Mouse (Mus musculus): ENCODE results near the gene Cdk8.

The Cdk8 gene

GRCm38 (mm10) chr5:146232816-146233215 lies 1.8 kb downstream of the Cdk8 start:
- DNase-seq (ENCODE audit: low spot score in 2 of 2), result no peak

GRCm38 (mm10) chr5:146234336-146234735 lies 3.3 kb downstream of the Cdk8 start:
- DNase-seq (ENCODE audit: low spot score in 2 of 2), result no peak

DNA sequence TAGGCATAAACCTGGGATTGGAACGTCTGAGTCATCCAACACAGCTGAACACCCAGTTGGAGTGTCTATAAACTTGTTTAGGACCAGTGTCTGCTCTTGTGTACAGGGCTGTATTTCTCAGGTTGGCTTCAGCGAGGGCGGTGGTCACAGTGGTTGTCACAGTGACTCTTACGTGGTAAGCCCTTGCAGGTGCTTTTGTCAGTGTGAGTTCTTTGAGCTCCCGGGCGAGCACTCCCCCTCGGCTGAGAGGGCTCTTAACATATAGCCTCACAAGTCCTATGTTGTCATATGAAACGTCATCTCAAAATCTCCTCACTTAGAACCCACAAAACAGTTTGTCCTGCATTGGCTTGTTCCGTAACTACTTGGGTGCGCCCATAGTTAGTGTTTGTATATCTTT lies 7.2 kb downstream of the Cdk8 start:
- DNase-seq (ENCODE audit: low spot score in 2 of 2), result no peak

GRCm38 (mm10) chr5:146240771-146241170 lies 9.7 kb downstream of the Cdk8 start:
- DNase-seq (ENCODE audit: low spot score in 2 of 2), result no peak

GRCm38 (mm10) chr5:146241202-146241601 lies 10.2 kb downstream of the Cdk8 start:
- no peak for DNase-seq (ENCODE audit: low spot score in 2 of 2)

GRCm38 (mm10) chr5:146245193-146245592 lies 14.2 kb downstream of the Cdk8 start:
- no peak for DNase-seq (ENCODE audit: low spot score in 2 of 2)

- no peak for DNase-seq (ENCODE audit: low spot score in 2 of 2)
These were observed 14.8 kb downstream of the Cdk8 start for GRCm38 (mm10) chr5:146245646-146246370.

GRCm38 (mm10) chr5:146246386-146246785 lies 15.4 kb downstream of the Cdk8 start:
- no peak for DNase-seq (ENCODE audit: low spot score in 2 of 2)

DNA sequence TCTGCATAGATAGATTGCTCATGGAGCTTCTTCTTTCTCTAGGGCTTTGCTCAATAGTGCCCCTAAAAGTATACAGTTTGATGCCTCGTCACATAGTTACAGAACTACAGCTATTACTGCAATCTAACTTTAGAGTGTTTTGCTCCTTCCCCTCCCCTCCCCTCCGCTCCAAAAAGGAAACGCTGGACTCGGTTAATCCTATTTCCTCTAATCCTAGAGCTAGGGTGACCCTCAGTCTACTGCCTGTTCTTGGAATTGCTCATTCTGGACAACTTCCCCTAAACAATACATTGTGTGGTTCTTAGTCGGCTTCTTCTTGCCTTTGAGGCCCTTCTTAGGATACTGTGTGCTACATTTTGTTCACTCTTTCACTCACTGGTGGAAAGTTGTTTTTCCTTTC lies 16.7 kb downstream of the Cdk8 start:
- no peak for DNase-seq (ENCODE audit: low spot score in 2 of 2)

DNA sequence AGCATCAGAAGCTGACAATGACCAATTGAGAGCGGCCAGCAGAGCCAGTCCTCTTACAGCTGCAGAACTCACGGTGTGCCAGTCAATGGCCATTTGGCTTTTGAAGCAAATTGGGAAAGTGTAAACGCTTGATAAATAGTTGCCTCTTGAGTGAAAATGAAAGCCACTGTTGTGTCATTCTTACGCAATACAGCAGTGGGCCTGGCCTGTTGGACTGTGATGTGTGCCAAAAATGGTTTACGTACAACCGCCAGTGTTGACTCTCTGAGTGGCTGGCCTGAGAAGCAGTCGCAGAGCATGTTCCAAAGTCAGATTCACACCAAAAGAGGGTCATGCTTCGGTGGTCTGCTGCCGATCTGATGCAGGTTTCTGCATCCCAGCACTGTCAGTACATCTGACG lies 17.7 kb downstream of the Cdk8 start:
- no peak for DNase-seq (ENCODE audit: low spot score in 2 of 2)

- DNase-seq (ENCODE audit: low spot score in 2 of 2), result no peak
These were observed 19.5 kb downstream of the Cdk8 start for GRCm38 (mm10) chr5:146250369-146251075.

GRCm38 (mm10) chr5:146251663-146252429 lies 20.8 kb downstream of the Cdk8 start:
- no peak for DNase-seq (ENCODE audit: low spot score in 2 of 2)

DNA sequence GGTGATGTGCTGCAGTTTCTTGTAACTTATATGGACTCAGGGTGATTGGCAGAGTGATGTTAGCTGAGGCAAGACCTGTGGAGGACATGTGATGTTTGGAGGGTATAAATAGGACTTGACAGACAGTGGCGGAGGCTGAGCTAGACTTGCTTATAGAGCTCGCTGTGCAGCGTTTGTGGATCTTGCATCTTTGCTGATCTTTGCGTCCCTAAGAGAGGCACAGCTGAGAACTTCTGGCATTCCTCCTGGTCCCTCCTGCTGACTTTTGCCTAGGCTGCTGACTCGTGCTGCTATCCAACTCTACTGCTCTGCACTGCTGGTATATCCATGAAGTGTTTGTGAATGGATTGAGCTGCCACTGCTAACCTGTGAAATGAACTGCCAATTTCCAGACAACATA lies 22.6 kb downstream of the Cdk8 start:
- DNase-seq (ENCODE audit: low spot score in 2 of 2), result no peak

GRCm38 (mm10) chr5:146260003-146260402 lies 29.0 kb downstream of the Cdk8 start:
- DNase-seq (ENCODE audit: low spot score in 2 of 2), result no peak

- DNase-seq (ENCODE audit: low spot score in 2 of 2), result no peak
These were observed 35.0 kb downstream of the Cdk8 start for GRCm38 (mm10) chr5:146265934-146266591.

GRCm38 (mm10) chr5:146267776-146268175 lies 36.7 kb downstream of the Cdk8 start:
- no peak for DNase-seq (ENCODE audit: low spot score in 2 of 2)

- DNase-seq (ENCODE audit: low spot score in 2 of 2), result no peak
These were observed 39.6 kb downstream of the Cdk8 start for GRCm38 (mm10) chr5:146270593-146270992.

- no peak for DNase-seq (ENCODE audit: low spot score in 2 of 2)
These were observed 40.6 kb downstream of the Cdk8 start for GRCm38 (mm10) chr5:146271662-146272061.

- no peak for DNase-seq (ENCODE audit: low spot score in 2 of 2)
These were observed 42.1 kb downstream of the Cdk8 start for GRCm38 (mm10) chr5:146273096-146273495.

DNA sequence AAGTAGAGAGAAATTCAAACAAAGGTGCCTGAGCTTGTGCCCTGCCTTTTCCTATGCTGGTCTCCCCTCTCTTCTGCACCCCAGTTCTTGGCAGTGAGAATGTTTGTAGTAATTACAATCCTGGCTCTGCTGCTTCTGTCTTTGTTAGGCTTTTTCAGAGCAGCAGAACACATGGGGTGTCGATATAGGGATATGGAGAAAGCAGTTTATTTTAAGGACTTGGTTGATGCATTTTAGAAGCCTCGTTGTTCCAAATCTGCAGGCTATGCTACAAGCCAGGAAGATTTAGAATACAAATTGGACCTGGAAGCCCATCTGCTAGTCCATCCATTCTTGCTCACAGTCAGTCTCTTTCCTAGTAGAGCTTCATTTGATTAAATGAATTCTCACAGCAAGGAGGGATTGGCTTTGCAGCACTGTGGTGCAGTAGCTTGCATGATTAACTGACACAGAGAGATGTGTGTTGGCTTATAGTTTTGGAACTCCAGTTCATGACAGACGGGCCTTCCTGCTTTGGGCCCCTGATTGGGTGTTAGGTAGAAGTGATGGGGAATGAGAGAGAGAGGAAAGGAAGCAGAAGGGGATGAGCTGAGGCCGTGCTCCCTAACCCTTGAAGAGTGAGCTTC lies 43.5 kb downstream of the Cdk8 start:
- peak in 1 of 2 experiments; percentile 50 for DNase-seq (ENCODE audit: low spot score in 2 of 2)

GRCm38 (mm10) chr5:146277513-146277912 lies 46.5 kb downstream of the Cdk8 start:
- DNase-seq (ENCODE audit: low spot score in 2 of 2), result no peak

DNA sequence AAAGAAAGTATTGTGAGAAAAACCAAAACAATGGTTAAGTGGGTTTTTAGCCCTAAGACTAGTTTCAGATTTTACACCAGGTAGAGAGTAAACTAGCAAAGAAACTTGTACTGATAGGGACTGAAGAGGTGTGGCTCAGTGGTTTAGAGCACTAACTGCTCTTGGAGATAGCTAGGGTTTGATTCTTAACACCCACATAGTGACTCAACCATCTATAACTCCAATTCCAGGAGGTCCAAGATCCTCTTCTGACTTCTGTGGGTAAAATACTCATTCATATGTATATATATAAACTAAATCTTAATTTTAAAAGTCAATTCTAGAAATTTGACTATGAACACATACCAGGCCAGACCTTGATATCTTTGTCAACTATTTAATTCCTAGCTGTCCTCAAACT lies 49.0 kb downstream of the Cdk8 start:
- no peak for DNase-seq (ENCODE audit: low spot score in 2 of 2)
